Comparison of ENCODE assay signal across 9 mouse cellular contexts in the genomic region with DNA sequence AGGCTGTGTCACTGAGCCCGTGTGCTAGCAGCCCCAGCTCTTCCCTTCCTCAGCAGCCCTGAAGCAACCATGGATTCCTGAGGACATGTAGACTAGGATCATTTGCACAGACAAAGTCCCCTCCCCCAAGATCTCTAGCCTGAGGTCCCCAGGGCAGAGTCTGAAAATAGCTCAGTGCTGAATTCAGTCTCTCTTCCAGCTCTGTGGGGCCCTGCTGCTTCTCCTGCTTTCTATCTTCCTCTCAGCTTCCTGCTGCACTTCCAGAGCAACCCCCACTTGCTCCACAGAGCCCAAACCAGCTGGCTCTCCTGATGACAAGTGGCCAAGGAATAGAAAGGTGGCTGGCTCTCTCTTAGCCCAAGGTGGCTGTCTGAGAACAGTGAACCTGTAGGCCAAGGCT.
DNase-seq lines count a peak whose midpoint lies in the region; ATAC-seq lines count a peak whose summit lies in the region.
"Had no signal": no experiment of that assay in that cellular context is flagged by ENCODE, and none has a peak within 500 bp of the region (broad histone marks: within the 10 kb centered on the region; RNA-seq: fewer than 3 reads in every experiment).

No protein-coding gene starts in this region.

- peaks cover 34% of the 10 kb centered on the region for H3K4me1 ChIP-seq in kidney, embryonic 15.5 days
- peaks cover 42% of the 10 kb centered on the region for H3K4me1 ChIP-seq in heart, embryonic 16.5 days (ENCODE audit: control insufficient read depth, insufficient read depth, low read length)
- peaks cover 42% of the 10 kb centered on the region for H3K4me1 ChIP-seq in midbrain, embryonic 14.5 days (ENCODE audit: control insufficient read depth, insufficient read depth, low read length)

- H3K36me3 ChIP-seq in kidney, embryonic 15.5 days, result no peaks in the 10 kb centered on the region
- no peaks in the 10 kb centered on the region for H3K36me3 ChIP-seq in heart, embryonic 16.5 days (ENCODE audit: control insufficient read depth, insufficient read depth)
- 0 out of 2 replicates have a peak, but pooled peaks cover 4% of the 10 kb centered on the region for H3K36me3 ChIP-seq in midbrain, embryonic 14.5 days (ENCODE audit: control insufficient read depth, insufficient read depth, low read length)

- ATAC-seq in kidney, embryonic 15.5 days (replicated peaks; ENCODE audit: low FRiP score), result 0 out of 2 replicates have a peak, but pooled peaks have one; percentile 44
- ATAC-seq in heart, embryonic 16.5 days (replicated peaks; ENCODE audit: extremely low read depth, insufficient read depth, low FRiP score), result peak; percentile 66
- no peak for ATAC-seq in midbrain, embryonic 14.5 days (ENCODE audit: low FRiP score, low TSS enrichment)

- WGBS in kidney, embryonic 15.5 days, result 26% methylated on average over 1 of the region's 1 CpGs
- WGBS in heart, embryonic 16.5 days, result 8% methylated on average over 1 of the region's 1 CpGs
- WGBS in midbrain, embryonic 14.5 days, result 0% methylated on average over 1 of the region's 1 CpGs

- H3K4me2 ChIP-seq in kidney, embryonic 15.5 days, result no peak overlapping the region
- H3K4me2 ChIP-seq in heart, embryonic 16.5 days (ENCODE audit: low read depth, low read length), result peak overlapping the region; percentile 22
- H3K4me2 ChIP-seq in midbrain, embryonic 14.5 days (ENCODE audit: low read length), result no peak overlapping the region

- no peak overlapping the region for H3K4me3 ChIP-seq in kidney, embryonic 15.5 days (replicated peaks)
- no peak overlapping the region for H3K4me3 ChIP-seq in heart, embryonic 16.5 days (ENCODE audit: low read length)
- no peak overlapping the region for H3K4me3 ChIP-seq in midbrain, embryonic 14.5 days (replicated peaks; ENCODE audit: low read depth, low read length)
- H3K4me3 ChIP-seq: megakaryocyte, embryonic 14.5 days had no signal

- DNase-seq in kidney, adult 18-20 months, result no peak
- DNase-seq in cerebellum, adult 9-11 months, result peak; percentile 89
- peak; percentile 60 for DNase-seq in midbrain, embryonic 14.5 days
- no peak for DNase-seq in left cerebral cortex, postnatal 14 days (ENCODE audit: low spot score in 2 of 2)
- DNase-seq in layer of hippocampus, adult 11-12 months (ENCODE audit: low spot score), result no peak
- no peak for DNase-seq in testis, postnatal 10 days (ENCODE audit: low spot score)

- intact Hi-C loops in left cerebral cortex, postnatal 14 days (cut with DNase I), result no loop called here

- no peaks in the 10 kb centered on the region for H3K9me3 ChIP-seq in kidney, embryonic 15.5 days (replicated peaks)
- no peaks in the 10 kb centered on the region for H3K9me3 ChIP-seq in heart, embryonic 16.5 days (replicated peaks; ENCODE audit: control insufficient read depth, low read length)
- no peaks in the 10 kb centered on the region for H3K9me3 ChIP-seq in midbrain, embryonic 14.5 days (ENCODE audit: control insufficient read depth, low read length)
- H3K9me3 ChIP-seq: megakaryocyte, embryonic 14.5 days had no signal

- H3K27ac ChIP-seq in kidney, embryonic 15.5 days, result peak overlapping the region; percentile 41; the same call in 1 of the 2 replicates
- peak overlapping the region; percentile 84 for H3K27ac ChIP-seq in heart, embryonic 16.5 days (ENCODE audit: low read length)
- H3K27ac ChIP-seq in midbrain, embryonic 14.5 days (replicated peaks; ENCODE audit: low read depth, low read length), result peak overlapping the region; percentile 78

- H3K9ac ChIP-seq in kidney, embryonic 15.5 days, result no peak overlapping the region
- H3K9ac ChIP-seq in heart, embryonic 16.5 days (ENCODE audit: low read length), result peak overlapping the region; percentile 27; the same call in 1 of the 2 replicates
- peak overlapping the region; percentile 27; the same call in 1 of the 2 replicates for H3K9ac ChIP-seq in midbrain, embryonic 14.5 days (replicated peaks; ENCODE audit: low read length)

- H3K27me3 ChIP-seq in kidney, embryonic 15.5 days, result no peaks in the 10 kb centered on the region
- no peaks in the 10 kb centered on the region for H3K27me3 ChIP-seq in heart, embryonic 16.5 days (ENCODE audit: control insufficient read depth, insufficient read depth, low read length)
- no peaks in the 10 kb centered on the region for H3K27me3 ChIP-seq in midbrain, embryonic 14.5 days (ENCODE audit: control insufficient read depth, insufficient read depth, low read length)

Comparison
In these comparisons a context has a peak if more than half of its experiments do, and no peak if none do; other contexts are left out.
1. DNase-seq: peak in cerebellum, adult 9-11 months (single experiment) and midbrain, embryonic 14.5 days (single experiment); none in kidney, adult 18-20 months (single experiment), left cerebral cortex, postnatal 14 days (0 of 2), layer of hippocampus, adult 11-12 months (single experiment) and testis, postnatal 10 days (single experiment).
2. Peak in every context shown above with its lines, with median percentiles within 50 percentile points of each other: H3K27ac ChIP-seq.